Mouse (Mus musculus) lung, postnatal 36 days (tissue): Measurements from ENCODE around the gene Gm10198.
A peak's percentile ranks its signal among the peaks of the same experiment; 100 is the strongest.

ENCODE experiments used
- DNase-seq: peaks from one replicate; pipeline ENCODE4 v3.0.0; 2022; ENCODE audit warnings: mixed read lengths

The Gm10198 gene

GRCm38 (mm10) chr13:111592485-111592884 lies at the start of gene Gm10198:
TSS of gene Gm10198 (plus strand) at chr13:111592785.
- DNase-seq, result no peak

- no peak for DNase-seq
These were observed 47.3 kb upstream of the Gm10198 start for GRCm38 (mm10) chr13:111545286-111545685.

GRCm38 (mm10) chr13:111552769-111553168 lies 39.8 kb upstream of the Gm10198 start:
- DNase-seq, result no peak

GRCm38 (mm10) chr13:111553182-111553581 lies 39.4 kb upstream of the Gm10198 start:
- no peak for DNase-seq

GRCm38 (mm10) chr13:111553941-111554340 lies 38.6 kb upstream of the Gm10198 start:
- DNase-seq, result no peak

- no peak for DNase-seq
These were observed 37.3 kb upstream of the Gm10198 start for GRCm38 (mm10) chr13:111555333-111555732.

- DNase-seq, result no peak
These were observed 36.2 kb upstream of the Gm10198 start for GRCm38 (mm10) chr13:111556375-111556774.

GRCm38 (mm10) chr13:111560152-111560551 lies 32.4 kb upstream of the Gm10198 start:
- no peak for DNase-seq

- no peak for DNase-seq
These were observed 30.0 kb upstream of the Gm10198 start for GRCm38 (mm10) chr13:111562595-111562994.

- DNase-seq, result peak; percentile 4
These were observed 18.4 kb upstream of the Gm10198 start for GRCm38 (mm10) chr13:111574196-111574595.

- DNase-seq, result no peak
These were observed 15.4 kb upstream of the Gm10198 start for GRCm38 (mm10) chr13:111577177-111577576.

GRCm38 (mm10) chr13:111580054-111580453 lies 12.5 kb upstream of the Gm10198 start:
- no peak for DNase-seq

GRCm38 (mm10) chr13:111598111-111598510 lies 5.5 kb downstream of the Gm10198 start:
- no peak for DNase-seq

- no peak for DNase-seq
These were observed 8.8 kb downstream of the Gm10198 start for GRCm38 (mm10) chr13:111601383-111601782.

- DNase-seq, result no peak
These were observed 12.2 kb downstream of the Gm10198 start for GRCm38 (mm10) chr13:111604826-111605225.

- no peak for DNase-seq
These were observed 23.9 kb downstream of the Gm10198 start for GRCm38 (mm10) chr13:111616168-111617125.

GRCm38 (mm10) chr13:111620433-111620832 lies 27.8 kb downstream of the Gm10198 start:
- no peak for DNase-seq

GRCm38 (mm10) chr13:111622425-111622824 lies 29.8 kb downstream of the Gm10198 start:
- DNase-seq, result no peak

GRCm38 (mm10) chr13:111623112-111623511 lies 30.5 kb downstream of the Gm10198 start:
- DNase-seq, result peak; percentile 41

- DNase-seq, result no peak
These were observed 31.5 kb downstream of the Gm10198 start for GRCm38 (mm10) chr13:111624115-111624514.

GRCm38 (mm10) chr13:111634163-111635160 lies 41.9 kb downstream of the Gm10198 start:
- DNase-seq, result peak; percentile 3

- DNase-seq, result peak; percentile 22
These were observed 47.7 kb downstream of the Gm10198 start for GRCm38 (mm10) chr13:111640319-111640718.
